Mouse (Mus musculus) liver, adult (tissue): ENCODE measurements at regions not wholly inside any gene's neighbourhood (a gene's known extent, or its start where the extent isn't known, plus 50 kb on each side); places are given as distances from the start of the nearest gene placed in this dataset.

Experiments used
- GATA4 ChIP-seq: IDR thresholded peaks from 2 replicates; pipeline ENCODE4 v1.6.1; 2014; ENCODE audit warnings: mild to moderate bottlenecking, low read length; ENCODE audit not compliant: insufficient replicate concordance

- TF ChIP-seq GATA4: no peak
These were observed 292.6 kb downstream of the Nuf2 start for GRCm38 (mm10) chr1:169238671-169239090.

- TF ChIP-seq GATA4: no peak
These were observed 296.0 kb downstream of the Nuf2 start for GRCm38 (mm10) chr1:169235276-169235681.

- no peak for TF ChIP-seq GATA4
These were observed 297.9 kb downstream of the Nuf2 start for GRCm38 (mm10) chr1:169233368-169233767.

GRCm38 (mm10) chr1:169230097-169230496 is 301.2 kb downstream of the Nuf2 start:
- no peak for TF ChIP-seq GATA4

- TF ChIP-seq GATA4: no peak
These were observed 306.8 kb downstream of the Nuf2 start for GRCm38 (mm10) chr1:169224431-169224830.

- no peak for TF ChIP-seq GATA4
These were observed 343.6 kb downstream of the Nuf2 start for GRCm38 (mm10) chr1:169187658-169188057.

- no peak for TF ChIP-seq GATA4
These were observed 360.9 kb downstream of the Nuf2 start for GRCm38 (mm10) chr1:169170405-169170804.

GRCm38 (mm10) chr1:169168033-169168432 is 363.2 kb downstream of the Nuf2 start:
- TF ChIP-seq GATA4: no peak

GRCm38 (mm10) chr1:169166041-169166850 is 365.0 kb downstream of the Nuf2 start:
- TF ChIP-seq GATA4: no peak

- TF ChIP-seq GATA4: no peak
These were observed 370.4 kb downstream of the Nuf2 start for GRCm38 (mm10) chr1:169160858-169161257.

- no peak for TF ChIP-seq GATA4
These were observed 371.0 kb downstream of the Nuf2 start for GRCm38 (mm10) chr1:169160220-169160619.

GRCm38 (mm10) chr1:169159786-169160185 is 371.5 kb downstream of the Nuf2 start:
- no peak for TF ChIP-seq GATA4

GRCm38 (mm10) chr1:169157496-169157895 is 373.8 kb downstream of the Nuf2 start:
- TF ChIP-seq GATA4: no peak

- no peak for TF ChIP-seq GATA4
These were observed 374.4 kb downstream of the Nuf2 start for GRCm38 (mm10) chr1:169156875-169157274.

- TF ChIP-seq GATA4: no peak
These were observed 375.5 kb downstream of the Nuf2 start for GRCm38 (mm10) chr1:169155484-169156459.

- no peak for TF ChIP-seq GATA4
These were observed 389.0 kb downstream of the Nuf2 start for GRCm38 (mm10) chr1:169142216-169142615.

GRCm38 (mm10) chr1:169140056-169140455 is 391.2 kb downstream of the Nuf2 start:
- no peak for TF ChIP-seq GATA4
